Mouse (Mus musculus) ovary, postnatal 36 days (tissue): ENCODE data around the gene Ifi203.
A peak's percentile ranks its signal among the peaks of the same experiment; 100 is the strongest.
"Not testable (repeated sequence)": the region's sequence is repeated elsewhere in the genome, so short reads cannot be mapped to it uniquely, and the experiment has no call there.

Experiments used
- DNase-seq: peaks from one replicate; pipeline ENCODE4 v3.0.0; 2022; ENCODE audit warnings: low spot score, mixed read lengths

Gene Ifi203

DNA sequence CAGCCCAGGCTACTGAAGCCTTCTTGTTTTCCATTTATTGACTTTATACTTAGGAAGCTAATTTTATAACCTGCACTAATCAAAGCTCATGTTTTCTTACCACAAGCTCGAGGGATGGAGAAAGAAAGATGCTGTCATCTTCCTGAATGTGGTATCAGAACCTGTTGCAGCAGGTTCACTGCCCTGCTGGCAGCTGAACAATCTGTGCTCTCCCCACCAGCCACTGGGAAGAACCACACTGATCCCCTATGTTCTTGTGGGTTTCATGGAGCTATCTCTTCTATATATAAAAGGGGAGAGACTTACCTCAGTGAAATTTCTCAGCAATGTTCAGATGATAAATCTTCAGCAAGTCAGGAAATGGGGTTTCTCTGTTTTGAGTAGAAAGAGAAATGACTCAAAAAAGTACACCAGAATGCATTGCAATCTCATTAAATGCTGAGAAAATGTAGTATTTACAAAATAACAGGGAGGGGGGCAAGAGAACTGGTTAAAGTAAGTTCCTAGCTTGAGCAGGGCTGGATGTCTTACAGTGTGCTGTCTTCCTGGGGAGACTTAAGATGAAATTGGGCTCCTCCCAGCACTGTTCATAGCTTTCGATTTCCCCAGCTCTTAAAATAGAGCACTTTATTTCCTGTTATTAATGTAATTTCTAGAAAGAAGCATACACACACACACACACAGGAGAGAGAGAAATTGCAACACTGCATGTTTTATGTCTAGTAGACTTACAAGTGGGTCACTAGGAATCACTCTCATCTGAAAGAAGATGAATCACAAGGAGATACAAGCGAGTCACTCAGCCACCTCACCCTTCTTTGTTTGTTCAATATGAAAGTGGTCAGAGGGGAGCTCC, at the start of gene Ifi203, which contains the start of gene Mndal:
TSS of gene Ifi203 (minus strand) at position 749 of the 856 bp plus-strand sequence.
TSS of gene Mndal (minus strand) at position 568 of the 856 bp plus-strand sequence.
- DNase-seq: not testable (repeated sequence)

DNA sequence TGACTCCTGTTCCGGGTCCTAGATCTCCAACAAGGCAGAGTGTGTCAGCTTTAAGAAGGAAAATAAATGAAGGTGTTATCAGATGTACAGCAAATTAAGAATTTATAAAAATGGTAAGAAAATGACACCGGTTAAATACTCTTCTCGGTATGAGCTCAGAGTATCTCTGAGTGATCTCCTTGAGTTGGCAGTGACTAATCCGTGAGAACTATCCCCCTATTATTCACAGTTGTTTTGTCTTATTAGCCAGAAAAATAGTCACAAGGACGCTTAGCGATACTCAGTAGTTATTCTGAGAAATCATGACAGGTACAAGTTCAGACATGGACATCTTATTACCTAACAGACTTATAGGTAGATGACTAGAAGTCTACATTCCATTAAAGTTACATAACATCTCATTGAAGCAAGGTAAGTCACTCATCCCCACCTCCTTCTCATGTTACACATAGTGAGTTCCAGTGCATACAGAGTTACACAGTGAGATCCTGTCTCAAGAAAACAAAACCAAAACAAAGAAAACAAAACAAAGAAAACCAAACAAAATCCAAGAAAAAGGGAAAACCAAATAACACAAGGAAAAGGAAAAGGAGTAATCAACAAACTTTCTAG, 40.3 kb upstream of the Ifi203 start, which contains the start of gene Ifi202b:
TSS of gene Ifi202b (minus strand) at position 51 of the 612 bp plus-strand sequence.
- DNase-seq: not testable (repeated sequence)

DNA sequence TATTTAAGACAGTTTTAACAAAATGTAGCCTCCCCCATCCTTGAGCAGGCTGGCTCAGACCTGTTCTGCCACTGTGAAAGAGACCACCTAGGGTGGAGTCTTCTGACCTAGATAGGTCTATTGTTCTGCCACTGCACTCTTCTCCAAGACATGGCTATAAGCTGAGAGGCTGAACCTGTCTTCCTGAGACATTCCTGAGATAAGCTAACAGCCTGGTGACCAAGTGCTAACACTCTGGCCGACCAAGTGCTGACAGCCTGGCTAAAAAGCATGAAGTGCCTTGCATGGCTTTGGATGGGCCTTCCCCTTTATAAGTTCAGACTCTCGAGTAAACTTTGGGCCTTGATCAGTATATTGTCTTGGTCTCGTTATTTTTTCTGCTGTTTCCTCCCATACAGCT, 38.6 kb upstream of the Ifi203 start:
- not testable (repeated sequence) for DNase-seq

DNA sequence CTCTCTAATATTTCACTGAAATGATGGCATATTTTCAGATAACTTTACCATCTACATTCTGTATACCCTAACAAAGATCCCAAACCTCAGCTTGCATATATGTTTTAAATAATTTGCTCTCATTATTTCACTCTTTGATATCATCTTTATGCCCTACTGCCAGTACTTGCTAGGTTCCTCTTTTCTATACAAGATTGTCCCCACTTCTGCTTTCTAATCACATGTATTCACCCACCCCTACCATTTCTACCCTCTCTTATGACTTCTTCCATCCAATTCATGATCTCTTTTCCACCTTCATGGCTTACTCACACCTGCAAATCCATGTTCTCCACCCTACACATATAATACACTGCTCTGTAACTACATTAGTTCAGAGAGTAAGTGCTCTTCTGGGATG, 35.1 kb upstream of the Ifi203 start:
- DNase-seq: no peak

DNA sequence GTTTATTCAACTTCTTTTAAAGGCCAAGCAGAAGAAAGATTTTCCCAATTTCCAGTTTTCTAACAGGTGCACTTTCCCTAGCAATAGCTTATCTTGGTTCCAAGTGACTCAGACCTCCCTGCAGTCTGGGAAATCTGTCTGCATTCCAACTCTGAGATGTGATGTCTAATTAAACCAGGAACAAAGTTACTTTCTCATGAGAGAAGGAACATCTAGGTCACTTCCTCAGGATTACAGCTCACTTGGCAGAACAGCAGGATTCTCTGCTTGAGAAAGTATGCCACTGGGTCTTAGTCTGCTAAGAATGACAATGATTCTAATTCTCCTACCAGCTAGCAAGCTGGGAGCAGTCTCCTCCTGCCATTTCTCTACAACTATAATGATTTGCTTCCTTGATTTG, 30.6 kb upstream of the Ifi203 start:
- DNase-seq: no peak

DNA sequence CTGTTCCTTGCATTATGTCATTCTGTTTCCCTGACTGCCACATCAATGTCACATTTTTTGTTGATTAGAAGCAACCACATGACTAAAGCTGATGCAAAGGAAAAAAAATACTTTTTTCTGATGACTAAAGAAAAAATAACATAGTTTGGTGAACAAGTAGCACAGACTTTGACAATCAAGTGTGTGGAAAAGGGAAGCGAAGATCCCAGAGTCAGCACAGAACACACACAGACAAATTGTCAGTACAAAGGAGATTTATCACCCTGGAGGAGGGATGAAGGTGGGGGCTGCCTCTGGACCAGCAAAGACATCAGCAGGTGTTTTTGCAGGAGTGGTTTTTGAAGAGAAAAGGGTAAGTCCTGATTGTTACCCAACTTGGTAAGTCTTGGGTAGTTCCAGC, 19.0 kb upstream of the Ifi203 start:
- DNase-seq: not testable (repeated sequence)

DNA sequence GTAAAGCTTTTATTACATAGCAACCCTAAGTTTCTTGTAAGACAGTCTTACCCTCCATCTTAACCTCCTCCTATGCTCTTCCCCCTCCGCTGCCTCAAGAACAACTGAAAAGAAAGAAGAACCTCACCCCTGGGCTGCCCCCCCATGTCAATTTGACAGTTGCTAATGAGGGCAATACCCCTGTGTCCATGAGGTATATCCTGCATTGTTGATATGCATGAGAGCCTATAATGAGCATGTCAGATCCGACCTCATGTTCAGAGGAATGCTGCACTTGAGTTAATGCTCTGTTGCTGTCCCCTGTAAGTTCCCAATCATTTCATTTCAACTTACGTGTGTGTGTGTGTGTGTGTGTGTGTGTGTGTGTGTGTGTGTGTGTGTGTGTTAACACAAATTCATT, 17.5 kb upstream of the Ifi203 start:
- not testable (repeated sequence) for DNase-seq

DNA sequence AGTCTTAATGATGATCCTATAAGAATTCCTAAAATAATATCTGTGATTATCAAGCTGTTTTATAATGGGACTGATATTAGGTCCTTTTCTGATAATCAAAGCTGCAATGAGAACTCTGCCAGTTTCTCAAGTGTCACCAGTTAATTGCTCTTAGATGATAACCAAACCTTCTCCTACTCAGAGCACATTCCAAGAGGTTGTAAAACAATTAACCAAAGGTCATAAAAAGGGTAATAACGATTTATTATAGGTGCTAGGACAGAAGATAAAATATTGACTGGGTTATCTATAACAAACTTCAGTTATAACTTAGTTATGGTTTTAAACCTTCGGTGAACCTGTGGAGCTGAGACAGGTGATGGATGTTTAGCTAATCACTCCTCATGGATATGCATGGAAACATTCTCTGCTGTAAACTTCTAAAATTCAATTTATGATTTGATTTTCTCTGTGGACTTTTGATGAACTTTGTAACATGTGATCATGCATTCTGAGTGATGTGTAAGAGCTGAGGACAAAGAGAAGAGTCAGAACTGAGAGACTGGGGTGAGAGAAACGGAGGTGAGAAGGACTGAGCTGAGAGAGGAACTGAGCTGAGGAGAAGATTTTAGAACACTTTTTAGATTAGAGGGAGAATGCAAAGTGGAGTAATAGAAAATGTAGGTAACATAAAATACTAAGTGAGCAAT, 13.5 kb upstream of the Ifi203 start:
- not testable (repeated sequence) for DNase-seq

DNA sequence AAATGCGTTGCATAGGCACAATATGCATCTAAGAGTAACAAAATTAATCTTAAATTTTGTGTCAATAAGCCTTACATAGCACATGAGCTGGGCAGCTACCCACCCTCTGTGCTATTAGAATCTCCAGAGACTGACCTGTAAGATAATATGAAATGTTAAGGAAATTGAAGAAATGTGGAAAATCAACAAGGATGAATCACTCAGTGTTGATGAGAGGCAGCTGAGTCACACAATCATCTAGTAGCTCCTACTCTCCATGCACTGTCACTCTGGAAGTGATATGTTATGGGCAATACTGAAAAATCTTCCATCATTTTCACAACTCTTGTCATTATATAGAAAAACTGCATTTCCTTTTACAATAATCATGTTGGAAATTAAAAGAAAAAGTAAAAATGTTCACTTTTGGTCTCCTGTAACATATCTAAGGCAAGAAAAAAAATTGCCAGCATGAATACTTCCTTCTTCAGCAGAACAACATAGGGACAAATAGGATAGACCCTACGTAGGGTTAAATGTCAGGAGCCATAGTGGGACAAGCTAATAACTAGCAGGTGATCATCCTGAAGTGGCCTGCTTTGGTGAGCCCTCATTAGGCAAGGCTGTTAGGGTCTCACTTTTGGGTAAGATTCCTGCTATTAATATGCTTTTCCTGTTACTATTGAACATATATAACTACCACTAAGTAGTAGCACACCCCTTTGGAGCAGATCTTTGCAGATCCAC, 12.8 kb upstream of the Ifi203 start:
- no peak for DNase-seq

DNA sequence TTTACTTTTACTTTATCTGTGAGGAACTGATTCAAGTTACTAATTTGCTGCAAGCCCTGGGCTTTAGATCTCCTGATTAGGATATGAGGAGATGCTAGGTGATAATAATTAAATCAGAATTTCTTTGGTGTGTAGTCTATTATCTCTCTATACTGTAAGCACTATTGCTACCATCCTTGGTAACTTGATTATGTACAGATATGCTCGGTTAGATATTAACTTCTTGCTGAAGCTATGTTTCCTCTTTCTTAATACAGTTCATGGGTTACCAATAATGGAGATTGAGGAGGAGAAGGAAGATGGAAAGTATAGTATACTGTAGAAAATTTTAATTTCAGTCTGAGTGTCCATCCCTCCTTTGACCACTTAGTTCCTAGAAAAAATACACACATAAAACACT, 11.1 kb upstream of the Ifi203 start:
- no peak for DNase-seq

DNA sequence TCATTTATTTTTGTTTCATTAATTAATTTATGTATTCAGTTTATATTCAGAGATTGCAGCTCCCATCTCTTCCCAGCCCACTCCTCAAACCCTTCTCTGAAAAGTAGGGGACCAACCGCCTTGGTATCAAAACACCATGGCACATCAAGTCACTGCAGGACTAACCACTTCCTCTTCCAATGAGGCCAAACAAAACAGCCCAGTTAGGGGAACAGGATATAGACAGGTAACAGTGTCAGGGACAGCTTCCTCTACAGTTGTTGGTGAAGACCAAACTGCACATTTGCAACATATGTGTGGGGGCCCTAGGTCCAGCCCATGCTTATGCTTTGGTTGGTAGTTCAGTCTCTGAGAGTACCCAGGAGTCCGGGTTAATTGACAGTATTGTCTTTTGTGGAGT, 6.6 kb upstream of the Ifi203 start:
- DNase-seq: not testable (repeated sequence)

DNA sequence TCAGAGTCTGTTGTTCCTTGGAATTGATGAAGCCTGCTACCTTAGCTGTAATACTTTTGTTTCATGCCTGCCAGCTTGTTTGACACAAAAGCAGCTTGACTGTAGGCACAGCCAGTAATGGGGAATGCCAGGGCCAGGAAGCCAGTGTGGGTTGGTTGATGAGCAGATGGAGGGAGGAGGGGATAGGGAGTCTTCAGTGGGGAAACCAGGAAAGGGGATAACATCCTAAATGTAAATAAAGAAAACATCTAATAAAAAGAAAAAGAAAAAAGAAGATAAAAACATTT, 251 bp upstream of the Ifi203 start:
- not testable (repeated sequence) for DNase-seq

DNA sequence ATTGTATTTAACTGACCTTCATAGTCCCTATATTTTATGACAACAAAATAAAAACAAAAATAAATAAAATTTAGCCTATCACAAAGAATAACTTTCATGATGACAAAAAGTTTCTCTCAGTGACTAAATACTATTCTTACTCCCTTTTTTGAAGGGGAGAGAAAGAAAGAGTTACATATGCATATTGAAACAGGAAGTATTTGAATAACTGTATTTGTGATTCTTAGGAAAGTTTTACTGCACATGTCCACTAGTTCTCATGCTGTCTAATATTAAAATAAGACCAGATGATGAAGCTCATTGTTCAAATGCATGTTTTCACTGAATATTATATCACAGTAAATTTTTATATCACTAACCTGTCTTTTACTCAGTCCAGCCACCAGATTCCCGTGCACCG, 950 bp downstream of the Ifi203 start:
- not testable (repeated sequence) for DNase-seq

DNA sequence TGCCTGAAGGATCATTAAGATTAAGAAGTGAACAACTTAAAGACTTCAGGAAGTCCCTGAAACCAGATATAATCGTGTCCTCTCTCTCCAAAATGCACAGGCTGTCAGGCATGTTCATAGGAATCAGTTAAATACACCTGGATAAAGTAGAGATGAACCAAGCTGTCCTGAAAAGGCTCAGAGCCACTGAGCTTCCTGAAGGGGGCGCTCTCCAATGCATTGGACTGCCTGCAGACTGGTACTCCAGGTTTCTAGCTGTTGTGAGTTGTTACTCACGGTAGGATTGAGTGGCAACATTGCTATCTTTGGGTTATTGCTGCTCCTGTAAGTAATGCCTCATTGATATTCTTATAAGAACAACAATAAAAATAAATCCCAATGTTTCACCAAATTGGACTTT, 23.2 kb downstream of the Ifi203 start:
- not testable (repeated sequence) for DNase-seq

DNA sequence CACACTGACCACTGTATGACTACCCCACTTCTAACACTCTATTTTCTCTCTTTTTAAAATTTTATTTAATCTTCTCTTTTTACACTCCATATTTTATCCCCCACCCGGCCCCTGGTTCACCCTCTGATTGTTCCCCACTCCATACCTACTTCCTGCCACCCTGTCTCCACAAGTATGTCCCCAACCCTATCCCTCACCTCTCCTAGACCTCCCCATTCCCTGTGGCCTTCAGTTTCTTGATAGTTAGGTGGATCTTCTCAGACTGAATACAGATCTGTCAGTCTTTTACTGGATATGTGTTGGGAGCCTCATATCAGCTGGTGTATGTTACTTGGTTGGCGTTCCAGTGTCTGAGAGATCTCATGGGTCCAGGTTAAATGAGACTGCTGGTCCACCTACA, 27.9 kb downstream of the Ifi203 start:
- no peak for DNase-seq

DNA sequence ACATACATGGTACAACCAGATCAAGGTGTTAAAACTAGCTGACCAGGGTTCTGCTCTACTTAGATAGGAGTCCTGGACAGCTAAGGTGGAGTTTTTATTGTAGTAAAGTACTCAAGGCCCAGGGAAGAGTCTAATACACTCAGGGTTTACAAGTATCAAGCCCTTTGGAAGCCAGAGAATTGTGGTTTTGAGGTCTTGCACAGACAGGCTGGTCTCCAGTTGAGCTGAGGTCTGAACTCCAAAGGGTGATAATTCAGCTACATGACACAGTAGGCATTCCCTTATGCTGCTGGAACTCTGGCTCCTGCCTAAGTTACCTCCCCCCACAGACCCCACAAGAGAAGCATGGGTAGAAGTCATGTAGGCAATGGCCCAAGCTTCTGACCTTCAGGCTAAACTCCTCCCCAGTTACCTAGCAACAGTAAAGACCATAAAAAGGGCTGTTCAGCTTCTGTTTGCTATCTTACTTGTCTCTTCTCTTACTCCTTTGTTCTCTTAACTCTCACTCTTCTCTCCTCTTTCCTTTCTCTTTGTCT, 29.1 kb downstream of the Ifi203 start:
- DNase-seq: not testable (repeated sequence)

DNA sequence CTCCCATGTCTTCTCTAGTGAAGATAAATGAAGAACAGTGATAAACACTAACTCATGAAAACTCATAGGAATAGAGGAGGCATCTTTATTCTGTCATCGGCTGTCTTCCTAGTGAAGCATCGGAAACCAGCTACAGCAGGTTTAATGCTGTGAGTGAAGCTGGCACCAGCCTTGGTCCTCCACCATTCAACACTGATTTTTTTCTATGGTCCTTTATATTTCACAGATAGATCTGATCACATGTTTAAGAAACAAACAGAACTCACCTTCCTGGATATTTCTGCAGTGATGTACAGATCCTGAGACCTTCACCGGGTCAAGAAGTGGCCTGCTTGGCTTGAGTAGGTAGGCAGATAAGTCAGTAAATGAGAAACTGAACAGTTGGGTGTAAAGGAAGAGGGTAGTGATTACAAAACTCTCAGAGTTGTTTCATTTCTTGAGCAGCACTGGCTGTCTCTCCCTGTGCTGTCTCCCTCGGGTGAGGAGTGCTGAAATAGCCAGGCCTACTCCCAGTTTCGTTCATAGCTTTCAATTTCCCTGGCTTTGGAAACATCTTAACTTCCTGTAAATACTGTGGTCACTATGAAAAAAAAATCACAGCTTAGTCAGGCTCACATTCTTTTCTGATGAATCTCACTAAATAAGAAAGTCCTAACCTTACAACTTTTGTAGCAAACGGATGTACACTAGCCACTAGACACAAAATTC, 29.8 kb downstream of the Ifi203 start, which contains the start of gene Ifi211:
TSS of gene Ifi211 (minus strand) at position 499 of the 708 bp plus-strand sequence.
- peak; percentile 5 for DNase-seq

DNA sequence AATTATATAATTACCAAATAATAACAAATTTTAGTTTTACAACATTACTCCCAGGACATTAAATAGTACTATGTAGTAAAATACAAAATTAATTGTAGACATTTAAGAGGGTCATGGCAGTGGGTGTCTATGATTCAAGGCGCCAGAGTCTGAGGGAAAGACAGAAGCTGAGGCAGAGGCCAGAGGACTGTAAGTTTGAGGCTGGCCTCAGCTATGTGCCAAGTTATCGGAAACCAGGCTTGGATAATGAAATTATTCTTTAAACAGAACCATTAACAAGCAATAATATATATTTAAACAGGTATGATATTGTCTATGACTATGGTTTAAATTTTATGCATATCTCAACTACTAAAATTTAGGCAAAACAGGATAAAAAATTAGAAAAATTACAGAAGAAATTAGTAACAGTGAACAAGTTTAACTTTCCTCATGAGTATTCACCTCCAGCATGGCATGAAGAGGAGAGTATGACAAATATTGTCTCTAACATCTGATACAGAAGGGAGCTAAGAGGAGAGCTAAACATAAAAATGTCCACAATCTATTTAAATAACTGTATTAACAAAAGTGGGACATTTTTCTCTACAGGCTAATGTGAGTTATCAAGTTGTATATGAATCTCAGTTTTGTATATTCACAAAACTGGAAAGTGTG, 30.5 kb downstream of the Ifi203 start:
- no peak for DNase-seq

DNA sequence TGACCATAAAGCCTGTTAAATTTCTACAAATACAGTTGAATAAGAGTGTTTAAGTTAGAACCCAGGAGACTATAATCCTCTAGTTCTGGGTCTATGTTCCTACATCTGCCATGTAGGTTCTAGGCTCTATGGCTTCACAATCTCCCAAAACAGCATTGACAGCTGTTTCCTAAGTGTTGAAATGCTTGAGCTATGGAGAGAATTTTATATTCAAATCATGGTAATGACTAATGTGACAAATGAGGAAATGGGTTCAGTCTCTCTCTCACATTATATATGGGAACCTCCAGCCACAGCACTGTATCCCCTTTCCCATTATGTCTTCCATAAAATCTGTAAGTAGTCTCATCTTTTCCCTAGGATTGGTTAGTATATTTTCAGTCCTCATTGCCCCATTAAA, 34.1 kb downstream of the Ifi203 start:
- not testable (repeated sequence) for DNase-seq

DNA sequence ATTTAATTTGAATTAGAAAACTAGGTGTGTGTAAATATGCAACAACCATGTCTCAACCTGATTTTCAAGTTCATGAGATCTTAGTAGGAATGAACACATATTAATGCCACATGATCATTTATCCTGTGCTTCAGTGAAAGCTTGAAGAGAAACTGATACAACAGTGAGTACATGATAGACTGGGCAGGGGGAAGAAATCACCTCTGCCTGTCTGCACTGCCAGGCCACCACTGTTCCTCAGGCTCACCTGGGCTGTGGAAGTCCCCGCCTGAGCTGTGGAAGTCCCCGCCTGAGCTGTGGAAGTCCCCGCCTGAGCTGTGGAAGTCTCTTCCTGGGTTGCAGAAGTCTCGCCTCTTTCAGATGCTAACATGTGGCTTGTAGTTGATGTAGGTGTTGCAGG, 36.6 kb downstream of the Ifi203 start:
- DNase-seq: not testable (repeated sequence)

DNA sequence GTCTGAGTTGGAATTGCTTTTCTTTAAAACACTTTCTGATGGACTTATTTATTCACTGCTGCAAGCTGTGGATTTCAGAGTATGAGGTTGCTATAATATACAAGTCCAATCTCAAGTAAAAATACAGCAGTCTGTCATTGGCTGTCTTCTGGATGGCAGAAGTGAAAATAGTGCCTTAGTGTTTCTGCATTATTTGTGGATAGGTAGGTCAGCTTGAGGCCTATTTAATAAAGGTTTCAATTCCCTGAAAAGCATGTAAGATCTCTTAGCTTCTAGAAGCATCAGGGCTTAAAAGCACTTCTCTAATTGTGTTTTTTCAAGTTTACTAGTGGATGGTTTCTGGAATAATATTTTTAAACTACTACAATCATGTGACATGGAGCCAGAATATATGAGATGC, 52.7 kb downstream of the Ifi203 start:
- DNase-seq: not testable (repeated sequence)
